Mouse (Mus musculus) gastrocnemius, adult 2 months (tissue): Measurements from ENCODE around the gene Cdc37l1. TPM values are rescaled to one million over a fixed set of nuclear protein-coding genes. Genes with fewer than 3 reads are reported as not detected.

Source experiments
- DNase-seq: peaks from one replicate; pipeline ENCODE4 v3.0.0; 2022
- H3K27ac ChIP-seq: fragments of 200-600 bp; 2 replicates; pipeline ENCODE4 v1.8.1; 2022; ENCODE audit warnings: mild to moderate bottlenecking
- H3K4me3 ChIP-seq: fragments of 200-600 bp; 2 replicates; pipeline ENCODE4 v1.8.1; 2022; ENCODE audit warnings: mild to moderate bottlenecking, moderate library complexity
- CTCF ChIP-seq: fragments of 200-600 bp; IDR thresholded peaks from 2 replicates; pipeline ENCODE4 v1.8.1; 2022; ENCODE audit warnings: antibody characterized with exemption, mild to moderate bottlenecking, moderate library complexity
- intact Hi-C: fragments of 180-260 bp; cut with DNase I; formaldehyde crosslinking; loops from one replicate; pipeline ENCODE4 v1.15.1; 2025
- total RNA-seq, 2 experiments: library from RNA; stranded (reverse); gene quantifications; 2 replicates each; pipeline ENCODE4 v1.2.3; 2021

Cdc37l1 gene
- total RNA-seq, 2 experiments from 2014 or later = 44.8 to 55.5 TPM

GRCm38 (mm10) chr19:29014466-29015055, 24.4 kb downstream of the Cdc37l1 start:
- H3K27ac ChIP-seq = peak overlapping the region; percentile 56
- no peak for DNase-seq
- no peak overlapping the region for H3K4me3 ChIP-seq
- intact Hi-C loops = no loop called here
- TF ChIP-seq CTCF = no peak

GRCm38 (mm10) chr19:29015410-29016203, 25.5 kb downstream of the Cdc37l1 start:
- TF ChIP-seq CTCF = no peak
- intact Hi-C loops = no loop called here
- no peak for DNase-seq
- Histone ChIP-seq H3K4me3 (no peak overlapping the region), H3K27ac (peak overlapping the region; percentile 56)

GRCm38 (mm10) chr19:29016204-29016765, 26.1 kb downstream of the Cdc37l1 start:
- intact Hi-C loops = no loop called here
- no peak for TF ChIP-seq CTCF
- no peak for DNase-seq
- H3K27ac ChIP-seq = peak overlapping the region; percentile 56
- no peak overlapping the region for H3K4me3 ChIP-seq

GRCm38 (mm10) chr19:29016786-29017185, 26.6 kb downstream of the Cdc37l1 start:
- Histone ChIP-seq H3K27ac (peak overlapping the region; percentile 56), H3K4me3 (no peak overlapping the region)
- intact Hi-C loops = no loop called here
- no peak for TF ChIP-seq CTCF
- DNase-seq = no peak

- DNase-seq = no peak
- TF ChIP-seq CTCF = peak; percentile 52
- intact Hi-C loops = no loop called here
- Histone ChIP-seq H3K4me3 (no peak overlapping the region), H3K27ac (no peak overlapping the region)
Measured at GRCm38 (mm10) chr19:29019647-29020046, 29.5 kb downstream of the Cdc37l1 start.

- no peak for TF ChIP-seq CTCF
- intact Hi-C loops = no loop called here
- no peak for DNase-seq
- no peak overlapping the region for H3K27ac ChIP-seq
- H3K4me3 ChIP-seq = no peak overlapping the region
Measured at GRCm38 (mm10) chr19:29021754-29022345, 31.7 kb downstream of the Cdc37l1 start.

GRCm38 (mm10) chr19:29024391-29024947, 34.3 kb downstream of the Cdc37l1 start:
- TF ChIP-seq CTCF = no peak
- intact Hi-C loops = no loop called here

GRCm38 (mm10) chr19:29031788-29032187, 41.6 kb downstream of the Cdc37l1 start:
- Histone ChIP-seq H3K27ac (no peak overlapping the region), H3K4me3 (no peak overlapping the region)
- DNase-seq = no peak
- no peak for TF ChIP-seq CTCF
- intact Hi-C loops = no loop called here

More at GRCm38 (mm10) chr19:29024391-29024947, 34.3 kb downstream of the Cdc37l1 start:
- DNase-seq = no peak
- Histone ChIP-seq H3K4me3 (no peak overlapping the region), H3K27ac (0 out of 2 replicates have a peak overlapping the region, but pooled peaks have one; percentile 6)

- no peak overlapping the region for H3K27ac ChIP-seq
- no peak for TF ChIP-seq CTCF
- no peak overlapping the region for H3K4me3 ChIP-seq
- DNase-seq = no peak
- intact Hi-C loops = no loop called here
Measured at GRCm38 (mm10) chr19:29032662-29033061, 42.5 kb downstream of the Cdc37l1 start.

GRCm38 (mm10) chr19:29037026-29037425, 46.9 kb downstream of the Cdc37l1 start:
- no peak for DNase-seq
- H3K27ac ChIP-seq = peak overlapping the region; percentile 38; the same call in 1 of the 2 replicates
- no peak for TF ChIP-seq CTCF
- no peak overlapping the region for H3K4me3 ChIP-seq
- intact Hi-C loops = no loop called here

- intact Hi-C loops = no loop called here
- DNase-seq = no peak
- no peak for TF ChIP-seq CTCF
- H3K4me3 ChIP-seq = no peak overlapping the region
- peak overlapping the region; percentile 38; the same call in 1 of the 2 replicates for H3K27ac ChIP-seq
Measured at GRCm38 (mm10) chr19:29037541-29037940, 47.4 kb downstream of the Cdc37l1 start.

- H3K4me3 ChIP-seq = no peak overlapping the region
- no peak overlapping the region for H3K27ac ChIP-seq
- no peak for DNase-seq
- peak; percentile 10; the same call in 1 of the 2 replicates for TF ChIP-seq CTCF
- intact Hi-C loops = no loop called here
Measured at GRCm38 (mm10) chr19:29039334-29039733, 49.2 kb downstream of the Cdc37l1 start.
